Mouse (Mus musculus) cortical plate, adult 2 months (tissue): ENCODE measurements around the gene Pdcl.

ENCODE experiments used
- CTCF ChIP-seq: fragments of 200-500 bp; IDR thresholded peaks from 2 replicates; pipeline ENCODE4 v1.5.1; 2011; ENCODE audit warnings: mild to moderate bottlenecking, control low read depth, low read length; ENCODE audit not compliant: insufficient read depth; ENCODE audit errors: extremely low read depth
- POLR2A ChIP-seq: fragments of 200-500 bp; IDR thresholded peaks from 2 replicates; pipeline ENCODE4 v1.6.1; 2011; ENCODE audit warnings: mild to moderate bottlenecking, low read length, control low read depth; ENCODE audit not compliant: insufficient read depth; ENCODE audit errors: extremely low read depth

DNA sequence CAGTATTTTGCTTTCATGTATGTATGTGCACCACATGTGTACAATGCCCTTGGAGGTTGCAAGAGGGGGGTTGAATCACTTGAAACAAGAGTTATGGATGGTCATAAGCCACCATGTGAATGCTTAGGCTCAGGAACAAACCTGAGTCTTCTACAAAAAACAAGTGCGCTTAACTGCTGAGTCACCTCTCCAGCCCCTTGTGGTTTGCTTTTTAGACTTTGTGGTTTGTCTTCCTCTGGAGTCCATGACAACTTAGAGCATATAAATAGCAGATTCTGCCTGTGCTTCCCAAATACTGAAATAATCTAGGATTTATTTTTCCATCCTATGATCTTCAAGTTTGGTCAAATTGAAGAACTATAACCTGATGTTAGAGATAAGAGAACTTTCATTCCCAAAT is 16.9 kb upstream of the Pdcl start:
- no peak for TF ChIP-seq CTCF
- no peak for TF ChIP-seq POLR2A
